Mouse (Mus musculus) kidney, adult 2 months (tissue): ENCODE measurements around the gene Cd200. TPM values are rescaled to one million over a fixed set of nuclear protein-coding genes. Genes with fewer than 3 reads are reported as not detected.
"Not testable (repeated sequence)": the region's sequence is repeated elsewhere in the genome, so short reads cannot be mapped to it uniquely, and the experiment has no call there.

Source experiments
- DNase-seq: peaks from one replicate; pipeline ENCODE4 v3.0.0; 2021
- H3K27ac ChIP-seq: fragments of 200-500 bp; 2 replicates; pipeline ENCODE4 v1.5.1; 2012; ENCODE audit warnings: low read depth, low read length, control low read depth, inconsistent platforms; ENCODE audit not compliant: insufficient read depth
- H3K27me3 ChIP-seq: fragments of 200-500 bp; replicated peaks from 2 replicates; pipeline ENCODE4 v1.6.1; 2012; ENCODE audit warnings: mild to moderate bottlenecking, moderate library complexity, low read length, inconsistent platforms; ENCODE audit not compliant: control insufficient read depth, insufficient read depth
- H3K36me3 ChIP-seq: fragments of 200-500 bp; 2 replicates; pipeline ENCODE4 v1.6.1; 2012; ENCODE audit warnings: mild to moderate bottlenecking, moderate library complexity, low read length, inconsistent platforms; ENCODE audit not compliant: control insufficient read depth, insufficient read depth
- H3K4me1 ChIP-seq: fragments of 200-500 bp; 2 replicates; pipeline ENCODE4 v1.6.1; 2011; ENCODE audit warnings: low read length; ENCODE audit not compliant: control insufficient read depth, insufficient read depth
- H3K4me3 ChIP-seq: fragments of 200-500 bp; 2 replicates; pipeline ENCODE4 v1.5.1; 2011; ENCODE audit warnings: mild to moderate bottlenecking, low read depth, low read length, control low read depth; ENCODE audit not compliant: insufficient read depth
- CTCF ChIP-seq: fragments of 200-500 bp; conservative IDR thresholded peaks from 2 replicates; pipeline ENCODE4 v1.5.1; 2011; ENCODE audit warnings: low read depth, mild to moderate bottlenecking, control low read depth, low read length, moderate library complexity, mixed read lengths; ENCODE audit not compliant: insufficient read depth, insufficient read length
- POLR2A ChIP-seq: fragments of 200-500 bp; IDR thresholded peaks from one replicate; pipeline ENCODE4 v1.6.1; 2011; ENCODE audit warnings: low read depth, low read length, control low read depth
- WGBS: fragments of 180-500 bp; shearing (Covaris S2); methylation state at CpG from one replicate; pipeline ENCODE4 v1.1.7; 2018; 5-methylcytosine and 5-hydroxymethylcytosine counted together
- polyA plus RNA-seq: library from polyadenylated mRNA; depleted of rRNA; stranded (reverse); fragments of >200 nt; gene quantifications from 2 replicates; pipeline ENCODE4 v1.2.3, GENCODE M21; 2012

Gene Cd200
- polyA plus RNA-seq, 1 experiment: 72.9 TPM

DNA sequence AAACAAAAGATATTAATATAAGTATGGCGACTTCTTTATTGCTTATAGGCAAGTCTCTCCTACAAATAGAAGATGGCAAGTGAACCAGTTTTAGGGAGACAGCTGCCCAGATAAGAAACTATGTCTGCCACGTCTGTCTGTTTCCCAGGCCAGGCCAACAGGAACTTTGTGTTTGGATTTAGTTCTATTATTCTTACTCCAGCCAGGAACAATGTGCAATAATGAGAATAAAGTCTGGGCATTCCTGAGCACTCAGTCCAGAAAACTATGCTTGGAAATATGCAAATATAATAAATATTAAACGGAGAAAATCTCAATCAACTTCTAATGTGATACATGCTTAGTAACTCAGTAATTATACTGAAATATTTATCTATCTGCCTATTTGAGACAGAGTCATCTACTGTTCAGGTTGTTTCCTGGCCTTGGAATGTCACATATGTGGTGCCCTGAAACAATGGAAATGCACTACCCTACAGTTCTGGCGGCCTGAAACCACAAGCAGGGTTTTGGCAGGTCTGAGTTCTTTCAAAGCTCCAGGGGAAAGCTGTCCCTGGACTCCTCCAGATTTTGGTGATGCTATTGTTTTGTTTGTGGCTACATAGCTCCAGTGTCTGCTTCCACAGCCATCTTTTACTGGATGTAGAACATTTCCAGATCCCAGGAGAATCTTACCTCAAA is 39.4 kb downstream of the Cd200 start:
- Histone ChIP-seq H3K4me1 (no peaks in the 10 kb centered on the region), H3K4me3 (no peak overlapping the region), H3K36me3 (no peaks in the 10 kb centered on the region), H3K27me3 (no peaks in the 10 kb centered on the region), H3K27ac (no peak overlapping the region)
- DNase-seq: no peak
- WGBS: 71% methylated on average over 4 of the region's 4 CpGs
- TF ChIP-seq CTCF (no peak), POLR2A (no peak)

DNA sequence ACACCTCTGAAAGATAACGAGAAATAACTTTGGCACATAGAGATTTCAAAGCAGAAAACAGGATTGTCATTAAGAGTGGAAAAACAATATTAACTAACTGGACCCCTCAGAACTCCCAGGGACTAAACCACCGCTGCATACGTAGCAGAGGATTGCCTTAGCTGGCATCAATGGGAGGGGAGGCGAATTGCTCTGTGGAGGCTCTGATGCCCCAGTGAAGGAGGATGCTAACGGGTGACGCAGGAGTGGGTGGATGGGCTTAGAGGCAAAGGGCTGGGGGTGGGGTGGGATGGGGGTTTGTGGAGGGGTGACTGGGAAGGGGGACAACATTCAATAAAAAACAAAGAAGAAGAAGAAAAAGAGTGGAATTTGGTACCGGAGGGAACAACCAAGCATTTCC is 42.7 kb downstream of the Cd200 start:
- WGBS: 82% methylated on average over 7 of the region's 7 CpGs

DNA sequence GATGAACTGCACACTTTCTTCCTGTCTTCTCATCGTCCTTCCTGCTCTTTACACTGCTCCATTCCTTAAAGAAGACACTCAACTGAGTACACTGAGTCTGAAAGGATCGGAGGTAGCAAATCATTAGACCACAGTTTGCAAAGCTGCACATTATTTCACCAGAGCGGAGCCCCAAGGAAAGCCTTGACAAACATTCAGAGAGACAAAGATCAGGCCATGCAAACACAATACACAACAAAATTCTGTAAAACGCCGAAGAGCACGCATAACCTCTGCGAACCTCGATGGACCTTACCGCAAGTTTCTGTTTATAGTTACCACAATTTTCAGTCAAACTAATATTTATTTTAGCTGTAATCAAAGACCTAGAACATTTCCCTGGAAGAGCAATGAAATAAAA is 43.5 kb downstream of the Cd200 start:
- DNase-seq: no peak

More for the DNA sequence above, 42.7 kb downstream of the Cd200 start:
- no peaks in the 10 kb centered on the region for H3K4me1 ChIP-seq
- no peak overlapping the region for H3K4me3 ChIP-seq
- no peak for TF ChIP-seq POLR2A
- TF ChIP-seq CTCF: no peak
- no peak overlapping the region; the same call in 1 of the 2 replicates for H3K27ac ChIP-seq
- no peak for DNase-seq
- no peaks in the 10 kb centered on the region for H3K27me3 ChIP-seq
- no peaks in the 10 kb centered on the region for H3K36me3 ChIP-seq

DNA sequence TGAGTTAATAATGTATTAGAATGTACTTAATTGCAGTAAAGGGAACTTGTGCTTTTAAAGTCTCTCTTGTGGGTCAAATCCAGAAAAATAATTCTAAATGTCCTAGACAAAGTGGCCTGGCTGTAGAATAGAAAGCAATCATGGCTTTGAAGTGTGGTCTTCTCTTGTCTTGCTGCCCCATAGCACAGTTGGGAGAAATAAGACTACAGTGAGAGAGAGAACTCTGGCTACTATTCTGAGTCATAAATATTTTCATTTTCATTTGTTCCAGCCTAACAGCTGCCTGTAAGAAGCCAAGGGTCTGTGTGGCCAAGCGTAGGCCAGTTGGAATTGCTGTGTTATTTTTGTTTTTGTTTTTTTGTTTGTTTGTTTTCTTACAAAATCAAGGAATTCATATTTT is 44.2 kb downstream of the Cd200 start:
- TF ChIP-seq CTCF (no peak), POLR2A (no peak)
- 79% methylated on average over 1 of the region's 1 CpGs for WGBS
- Histone ChIP-seq H3K27ac (no peak overlapping the region), H3K4me1 (no peaks in the 10 kb centered on the region), H3K36me3 (no peaks in the 10 kb centered on the region), H3K4me3 (no peak overlapping the region), H3K27me3 (no peaks in the 10 kb centered on the region)
- no peak for DNase-seq

More for the DNA sequence above, 43.5 kb downstream of the Cd200 start:
- Histone ChIP-seq H3K36me3 (no peaks in the 10 kb centered on the region), H3K27me3 (no peaks in the 10 kb centered on the region), H3K4me1 (no peaks in the 10 kb centered on the region), H3K27ac (no peak overlapping the region), H3K4me3 (no peak overlapping the region)
- WGBS: 71% methylated on average over 9 of the region's 9 CpGs
- TF ChIP-seq POLR2A: no peak
- no peak for TF ChIP-seq CTCF

DNA sequence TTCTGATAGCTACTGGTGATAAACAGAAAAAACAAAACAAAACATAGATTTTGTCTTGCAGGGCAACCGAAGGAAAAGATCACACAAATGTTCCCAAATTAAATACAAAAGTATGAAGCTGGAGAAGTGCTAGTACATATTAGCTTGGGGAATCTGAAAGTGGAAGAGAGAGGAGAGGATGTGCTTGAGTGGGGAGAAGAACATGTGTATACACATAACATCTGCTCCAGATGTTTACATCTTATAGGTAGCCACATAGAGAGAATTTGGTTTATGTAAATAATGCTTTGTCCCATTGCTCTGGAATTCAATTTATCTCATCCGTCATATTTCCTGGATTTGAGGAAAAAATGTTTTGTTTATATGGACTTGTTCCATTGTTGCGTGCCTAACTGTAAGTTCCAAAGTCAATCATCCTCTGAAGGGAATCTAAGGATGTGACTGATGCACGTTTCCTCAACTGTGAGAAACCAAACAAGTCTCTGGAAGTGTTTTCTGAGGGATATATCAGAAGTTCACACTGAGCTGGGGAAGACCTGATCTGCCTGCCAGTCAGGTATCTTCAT is 45.3 kb downstream of the Cd200 start:
- DNase-seq: no peak
- Histone ChIP-seq H3K27me3 (no peaks in the 10 kb centered on the region), H3K4me1 (no peaks in the 10 kb centered on the region), H3K27ac (peak overlapping the region; percentile 62), H3K4me3 (no peak overlapping the region), H3K36me3 (no peaks in the 10 kb centered on the region)
- whole genome bisulfite sequencing: 68% methylated on average over 4 of the region's 4 CpGs
- TF ChIP-seq POLR2A (no peak), CTCF (no peak)

DNA sequence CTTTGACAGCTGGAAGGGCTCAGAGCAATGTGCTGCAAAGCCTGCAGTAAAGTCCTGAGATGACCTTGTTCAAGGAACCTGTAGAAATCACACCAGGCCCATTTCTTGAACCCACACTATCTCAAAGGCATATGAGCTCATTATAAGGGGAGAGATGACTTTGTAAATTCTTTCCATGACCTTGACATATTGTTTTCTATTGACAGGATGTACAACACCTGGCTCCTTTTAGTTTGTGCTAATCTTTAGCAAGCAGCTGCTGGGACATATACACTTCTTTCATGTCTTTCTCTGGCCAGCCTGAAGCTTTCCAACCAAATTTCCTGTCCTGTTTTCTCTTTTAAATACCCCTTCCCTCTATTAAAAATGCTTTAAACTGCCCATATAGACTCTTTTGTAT is 47.4 kb downstream of the Cd200 start:
- no peak for DNase-seq
- no peaks in the 10 kb centered on the region for H3K4me1 ChIP-seq
- no peak overlapping the region for H3K27ac ChIP-seq
- no peaks in the 10 kb centered on the region for H3K27me3 ChIP-seq
- TF ChIP-seq CTCF: no peak
- TF ChIP-seq POLR2A: no peak
- H3K4me3 ChIP-seq: no peak overlapping the region
- H3K36me3 ChIP-seq: no peaks in the 10 kb centered on the region

DNA sequence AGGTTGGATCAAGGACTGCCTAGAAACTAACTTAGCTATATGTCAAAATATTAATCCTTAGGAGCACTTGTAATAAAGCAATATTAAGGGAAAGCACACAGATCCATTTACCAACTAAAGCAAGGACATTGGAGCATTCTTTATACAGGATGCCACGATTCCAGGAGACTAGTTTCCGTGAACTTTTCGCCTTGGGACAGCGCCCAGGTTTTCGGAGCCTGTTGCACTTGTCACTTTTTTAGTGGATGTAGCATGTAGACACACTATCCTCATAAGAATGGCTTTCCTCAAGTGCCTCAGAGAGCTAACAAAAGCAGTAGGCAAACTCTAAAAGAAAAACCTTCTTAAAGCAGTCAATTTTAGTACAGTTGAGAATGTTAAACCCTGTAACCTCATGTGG is 50.4 kb downstream of the Cd200 start:
- not testable (repeated sequence) for H3K27ac ChIP-seq, H3K36me3 ChIP-seq, H3K27me3 ChIP-seq, H3K4me3 ChIP-seq, H3K4me1 ChIP-seq
- WGBS: 76% methylated on average over 5 of the region's 5 CpGs
- DNase-seq: peak; percentile 55

DNA sequence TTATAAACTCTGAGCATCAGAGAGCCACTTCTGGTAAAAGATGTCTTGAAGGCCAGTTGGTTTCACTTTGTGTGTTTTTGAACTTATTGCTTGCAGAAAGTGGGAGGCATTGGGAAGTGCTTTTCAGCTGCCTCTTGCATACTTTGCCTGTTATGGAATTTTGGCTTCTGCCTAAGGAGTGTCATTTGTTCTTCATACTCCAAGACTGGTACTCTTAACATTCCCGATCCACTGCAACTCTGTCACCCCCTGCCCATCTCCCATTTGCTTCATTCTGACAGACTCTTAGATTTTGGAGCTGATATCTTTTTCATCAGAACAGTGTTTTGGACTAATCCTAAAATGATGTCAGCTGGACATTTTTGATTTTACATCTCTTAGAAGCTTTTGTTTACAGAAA is 51.7 kb downstream of the Cd200 start:
- Histone ChIP-seq H3K4me1 (no peaks in the 10 kb centered on the region), H3K27me3 (no peaks in the 10 kb centered on the region), H3K27ac (peak overlapping the region; percentile 71), H3K36me3 (no peaks in the 10 kb centered on the region), H3K4me3 (no peak overlapping the region)
- 67% methylated on average over 1 of the region's 1 CpGs for WGBS
- TF ChIP-seq POLR2A: no peak
- TF ChIP-seq CTCF: no peak
- DNase-seq: no peak
